Mouse (Mus musculus) thymus, adult 2 months (tissue): ENCODE results near the gene Gpnmb. TPM values are rescaled to one million over a fixed set of nuclear protein-coding genes. Genes with fewer than 3 reads are reported as not detected.
A peak's percentile ranks its signal among the peaks of the same experiment; 100 is the strongest.

Experiments
- DNase-seq: peaks from one replicate; pipeline ENCODE4 v3.0.0; 2021
- H3K27ac ChIP-seq: fragments of 200-500 bp; 2 replicates; pipeline ENCODE4 v1.5.1; 2012; ENCODE audit warnings: low read length, control low read depth; ENCODE audit not compliant: control insufficient read depth, insufficient read depth
- H3K27me3 ChIP-seq: fragments of 200-500 bp; 2 replicates; pipeline ENCODE4 v1.6.1; 2012; ENCODE audit warnings: mild to moderate bottlenecking, low read length, moderate library complexity, mixed read lengths; ENCODE audit not compliant: control insufficient read depth, insufficient read depth
- H3K36me3 ChIP-seq: fragments of 200-500 bp; 2 replicates; pipeline ENCODE4 v1.6.1; 2012; ENCODE audit warnings: mild to moderate bottlenecking, low read length, moderate library complexity; ENCODE audit not compliant: control insufficient read depth, insufficient read depth
- H3K4me1 ChIP-seq: fragments of 200-500 bp; replicated peaks from 2 replicates; pipeline ENCODE4 v1.6.1; 2012; ENCODE audit warnings: low read length; ENCODE audit not compliant: control insufficient read depth, insufficient read depth
- H3K4me3 ChIP-seq: fragments of 200-500 bp; 2 replicates; pipeline ENCODE4 v1.5.1; 2012; ENCODE audit warnings: mild to moderate bottlenecking, low read length, control low read depth, moderate library complexity; ENCODE audit not compliant: control insufficient read depth, insufficient read depth
- CTCF ChIP-seq: fragments of 200-500 bp; IDR thresholded peaks from 2 replicates; pipeline ENCODE4 v1.5.1; 2012; ENCODE audit warnings: mild to moderate bottlenecking, control low read depth, low read length, moderate library complexity, borderline replicate concordance; ENCODE audit not compliant: control insufficient read depth, poor library complexity, insufficient read depth; ENCODE audit errors: extremely low read depth
- POLR2A ChIP-seq: fragments of 200-500 bp; IDR thresholded peaks from 2 replicates; pipeline ENCODE4 v1.6.1; 2012; ENCODE audit warnings: mild to moderate bottlenecking, low read length, control low read depth, moderate library complexity; ENCODE audit not compliant: control insufficient read depth, poor library complexity, insufficient read depth; ENCODE audit errors: extremely low read depth
- WGBS: fragments of 180-500 bp; shearing (Covaris S2); methylation state at CpG from one replicate; pipeline ENCODE4 v1.1.7; 2018; 5-methylcytosine and 5-hydroxymethylcytosine counted together
- polyA plus RNA-seq: library from polyadenylated mRNA; depleted of rRNA; stranded (reverse); fragments of >200 nt; gene quantifications from 2 replicates; pipeline ENCODE4 v1.2.3, GENCODE M21; 2012; rRNA removed

Gene Gpnmb
- polyA plus RNA-seq, 1 experiment = 15.2 TPM

- Histone ChIP-seq H3K36me3 (no peaks in the 10 kb centered on the region), H3K27ac (no peak overlapping the region), H3K27me3 (no peaks in the 10 kb centered on the region), H3K4me1 (no peaks in the 10 kb centered on the region), H3K4me3 (no peak overlapping the region)
- TF ChIP-seq POLR2A (no peak), CTCF (no peak)
- 92% methylated on average over 2 of the region's 2 CpGs for WGBS
- no peak for DNase-seq
These were observed 72.8 kb downstream of the Gpnmb start for GRCm38 (mm10) chr6:49109196-49109595.

- WGBS = 96% methylated on average over 7 of the region's 7 CpGs
- Histone ChIP-seq H3K27me3 (no peaks in the 10 kb centered on the region), H3K36me3 (no peaks in the 10 kb centered on the region), H3K4me3 (no peak overlapping the region), H3K4me1 (peaks cover 5% of the 10 kb centered on the region; the same call in 1 of the 2 replicates), H3K27ac (no peak overlapping the region)
- TF ChIP-seq POLR2A (no peak), CTCF (no peak)
- DNase-seq = no peak
These were observed 77.5 kb downstream of the Gpnmb start for GRCm38 (mm10) chr6:49113895-49114294.

GRCm38 (mm10) chr6:49114457-49114856 is 78.1 kb downstream of the Gpnmb start:
- no peaks in the 10 kb centered on the region for H3K27me3 ChIP-seq
- 97% methylated on average over 6 of the region's 6 CpGs for WGBS
- DNase-seq = no peak
- H3K4me1 ChIP-seq = peaks cover 5% of the 10 kb centered on the region; the same call in 1 of the 2 replicates
- TF ChIP-seq CTCF (no peak), POLR2A (no peak)
- no peak overlapping the region for H3K27ac ChIP-seq
- no peak overlapping the region for H3K4me3 ChIP-seq
- H3K36me3 ChIP-seq = no peaks in the 10 kb centered on the region

GRCm38 (mm10) chr6:49115550-49115949 is 79.2 kb downstream of the Gpnmb start:
- no peak overlapping the region for H3K4me3 ChIP-seq
- peaks cover 9% of the 10 kb centered on the region for H3K4me1 ChIP-seq
- H3K27me3 ChIP-seq = no peaks in the 10 kb centered on the region
- no peak for DNase-seq
- 66% methylated on average over 5 of the region's 5 CpGs for WGBS
- no peak for TF ChIP-seq CTCF
- no peak for TF ChIP-seq POLR2A
- H3K36me3 ChIP-seq = no peaks in the 10 kb centered on the region
- H3K27ac ChIP-seq = no peak overlapping the region

- Histone ChIP-seq H3K36me3 (no peaks in the 10 kb centered on the region), H3K27me3 (no peaks in the 10 kb centered on the region), H3K27ac (no peak overlapping the region), H3K4me3 (no peak overlapping the region), H3K4me1 (peaks cover 9% of the 10 kb centered on the region)
- no peak for DNase-seq
- 94% methylated on average over 8 of the region's 8 CpGs for WGBS
- no peak for TF ChIP-seq POLR2A
- no peak for TF ChIP-seq CTCF
These were observed 79.9 kb downstream of the Gpnmb start for GRCm38 (mm10) chr6:49116241-49116640.

- WGBS = 91% methylated on average over 8 of the region's 8 CpGs
- DNase-seq = no peak
- H3K27ac ChIP-seq = no peak overlapping the region
- H3K36me3 ChIP-seq = no peaks in the 10 kb centered on the region
- H3K4me3 ChIP-seq = no peak overlapping the region
- no peaks in the 10 kb centered on the region for H3K27me3 ChIP-seq
- H3K4me1 ChIP-seq = peaks cover 9% of the 10 kb centered on the region
- TF ChIP-seq CTCF (no peak), POLR2A (no peak)
These were observed 82.1 kb downstream of the Gpnmb start for GRCm38 (mm10) chr6:49118446-49118845.

- H3K36me3 ChIP-seq = no peaks in the 10 kb centered on the region
- peaks cover 9% of the 10 kb centered on the region for H3K4me1 ChIP-seq
- peak; percentile 15 for DNase-seq
- no peak overlapping the region; the same call in 1 of the 2 replicates for H3K27ac ChIP-seq
- WGBS = 7% methylated on average over 1 of the region's 1 CpGs
- no peak overlapping the region for H3K4me3 ChIP-seq
- TF ChIP-seq CTCF (no peak), POLR2A (no peak)
- no peaks in the 10 kb centered on the region for H3K27me3 ChIP-seq
These were observed 83.3 kb downstream of the Gpnmb start for GRCm38 (mm10) chr6:49119462-49120135.

- no peaks in the 10 kb centered on the region for H3K27me3 ChIP-seq
- WGBS = 93% methylated on average over 3 of the region's 3 CpGs
- H3K4me1 ChIP-seq = peaks cover 9% of the 10 kb centered on the region
- H3K36me3 ChIP-seq = no peaks in the 10 kb centered on the region
- H3K27ac ChIP-seq = peak overlapping the region; percentile 33
- no peak for DNase-seq
- H3K4me3 ChIP-seq = no peak overlapping the region
- TF ChIP-seq CTCF (no peak), POLR2A (no peak)
These were observed 84.0 kb downstream of the Gpnmb start for GRCm38 (mm10) chr6:49120370-49120769.

Other genes starting within 250 kb of the Gpnmb start
- gene Tmem176a, start 195.6 kb upstream of the Gpnmb start, polyA plus RNA-seq = 67.0 and 84.8 TPM in 2 replicates
- gene Tmem176b, start 195.1 kb upstream of the Gpnmb start, polyA plus RNA-seq = 206 and 265 TPM in 2 replicates
- gene Aoc1, start 163.7 kb upstream of the Gpnmb start, polyA plus RNA-seq = 10.5 and 11.7 TPM in 2 replicates
- 0.13 TPM in 1 of 2 replicates, not detected in the other for gene 1600015I10Rik, start 106.7 kb upstream of the Gpnmb start, polyA plus RNA-seq
- 0.05 TPM in 1 of 2 replicates, not detected in the other for gene Doxl2, start 61.6 kb upstream of the Gpnmb start, polyA plus RNA-seq
- gene Svs1, start 49.7 kb upstream of the Gpnmb start, polyA plus RNA-seq = 0.11 TPM in 1 of 2 replicates, not detected in the other
- 21.0 and 23.8 TPM in 2 replicates for gene Malsu1, start 37.2 kb downstream of the Gpnmb start, polyA plus RNA-seq
- 1.3 and 1.9 TPM in 2 replicates for gene Igf2bp3, start 178.4 kb downstream of the Gpnmb start, polyA plus RNA-seq
- 60.9 and 69.0 TPM in 2 replicates for gene Tra2a, start 227.5 kb downstream of the Gpnmb start, polyA plus RNA-seq